Mouse (Mus musculus) heart, postnatal 25 days (tissue): ENCODE data around the gene Spns1. TPM values are rescaled to one million over a fixed set of nuclear protein-coding genes. Genes with fewer than 3 reads are reported as not detected.

Source experiments
- DNase-seq: peaks from one replicate; pipeline ENCODE4 v3.0.0; 2022; ENCODE audit warnings: low spot score
- intact Hi-C: fragments of 180-260 bp; cut with DNase I; formaldehyde crosslinking; loops from one replicate; pipeline ENCODE4 v1.15.1; 2025
- total RNA-seq, 2 experiments: library from RNA; stranded (reverse); gene quantifications; 2 replicates each; pipeline ENCODE4 v1.2.3; 2021

The Spns1 gene
- total RNA-seq, 2 experiments from 2014 or later: 33.0 to 34.6 TPM

DNA sequence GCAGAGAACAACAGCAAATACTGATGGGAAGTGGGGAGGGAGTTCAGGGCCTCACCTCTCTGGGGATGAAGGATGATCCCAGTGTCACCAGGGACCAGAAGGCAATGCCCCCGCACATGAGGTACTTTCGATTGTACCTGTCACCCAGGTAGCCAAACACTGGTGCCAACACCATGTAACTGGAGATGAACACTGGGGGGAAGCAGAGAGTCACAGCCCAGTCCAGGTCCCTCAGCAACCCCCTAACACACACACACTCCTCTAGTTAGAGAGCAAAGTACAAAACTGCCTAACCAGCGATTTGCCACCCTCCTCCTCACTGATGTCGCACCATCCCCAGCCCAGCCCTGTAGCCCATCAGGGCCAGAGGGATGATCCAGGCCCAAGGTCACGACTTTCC, 2.2 kb downstream of the Spns1 start:
- intact Hi-C loops: loop anchor here (5.0 kb wide), 1 partner anchor 108 kb away; no protein-coding TSS in a partner anchor
- DNase-seq: no peak

DNA sequence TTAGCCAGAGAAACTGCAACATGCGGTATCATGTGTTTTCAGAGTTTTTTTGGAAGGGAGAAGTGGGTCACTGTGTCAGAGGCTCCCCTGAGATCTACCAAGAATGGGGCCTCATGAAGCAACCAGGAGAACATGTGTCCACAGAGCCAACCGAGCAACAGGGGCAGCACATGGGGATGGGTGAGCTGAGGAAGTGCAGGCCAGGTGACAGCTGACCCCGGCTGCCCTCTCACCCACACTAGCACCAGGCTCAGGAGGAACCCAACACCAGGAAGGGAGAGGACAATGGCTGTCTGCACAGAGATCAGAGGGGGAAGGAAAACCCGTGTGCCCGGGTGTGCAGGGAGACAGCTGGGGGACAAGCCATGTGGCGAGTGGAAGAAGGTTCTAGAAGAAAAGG, 2.7 kb downstream of the Spns1 start:
- intact Hi-C loops: no loop called here
- no peak for DNase-seq

DNA sequence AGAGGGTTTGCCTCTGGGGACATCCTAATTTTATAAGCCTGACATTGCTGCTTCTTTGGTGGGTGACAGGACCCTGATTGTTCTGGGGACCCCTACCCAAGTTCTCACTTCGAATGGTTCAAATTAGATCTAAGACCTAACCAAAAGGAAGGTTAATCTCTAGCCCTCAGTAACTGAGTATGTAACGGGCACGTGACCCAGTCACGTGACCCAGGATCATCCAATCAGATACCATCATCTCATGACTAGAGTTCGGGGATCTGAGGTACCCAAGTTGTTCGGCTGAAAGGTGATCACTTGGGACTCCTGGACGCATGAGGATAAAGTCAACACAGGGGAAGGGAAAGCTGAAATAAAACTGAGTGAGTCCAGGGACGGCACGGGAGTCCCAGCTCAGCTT, 4.2 kb downstream of the Spns1 start:
- no peak for DNase-seq
- intact Hi-C loops: no loop called here

DNA sequence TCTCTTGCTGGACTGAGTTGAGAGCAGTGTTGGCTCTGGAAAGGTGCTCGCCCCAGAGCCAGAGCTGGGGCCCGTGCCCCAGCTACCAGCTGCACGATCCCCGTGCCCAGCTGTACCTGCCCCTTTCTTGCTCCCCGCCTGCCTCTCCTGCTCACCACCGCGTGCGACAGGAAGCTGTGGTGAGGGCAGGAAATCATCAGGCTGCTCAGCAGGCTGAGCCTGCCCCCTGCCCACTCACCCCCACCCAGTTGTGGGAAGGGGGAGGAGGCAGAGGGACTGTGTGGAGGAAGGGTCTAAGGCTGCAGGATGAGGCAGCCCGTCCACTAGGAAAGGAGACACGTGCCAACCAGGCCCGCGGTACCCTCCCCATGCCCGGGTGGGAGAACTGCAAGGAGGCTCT, 7.9 kb downstream of the Spns1 start, which contains the start of gene Lat:
Gene Lat, minus strand, starts transcription at position 178 of the 400 bp plus-strand sequence.
- intact Hi-C loops: no loop called here
- DNase-seq: no peak

DNA sequence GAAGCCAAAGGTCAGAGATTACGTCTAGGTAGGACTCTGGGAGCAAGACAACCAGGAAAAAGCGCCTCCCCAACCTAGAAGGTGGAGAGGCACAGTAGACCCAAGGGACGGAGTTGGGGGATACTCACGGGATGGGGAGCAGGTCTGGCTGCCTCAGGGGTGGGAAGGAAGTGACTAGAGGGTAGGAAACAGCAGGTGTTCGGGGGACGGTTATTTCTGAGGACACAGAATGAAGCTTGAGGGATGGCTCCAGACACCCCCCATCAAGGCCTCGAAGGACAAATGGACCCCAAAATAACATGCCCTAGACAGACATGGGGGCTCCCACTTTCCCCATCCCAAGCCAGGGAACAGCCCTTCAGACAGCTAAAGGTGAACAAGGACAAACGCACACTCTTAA, 8.9 kb downstream of the Spns1 start:
- intact Hi-C loops: no loop called here
- DNase-seq: no peak

DNA sequence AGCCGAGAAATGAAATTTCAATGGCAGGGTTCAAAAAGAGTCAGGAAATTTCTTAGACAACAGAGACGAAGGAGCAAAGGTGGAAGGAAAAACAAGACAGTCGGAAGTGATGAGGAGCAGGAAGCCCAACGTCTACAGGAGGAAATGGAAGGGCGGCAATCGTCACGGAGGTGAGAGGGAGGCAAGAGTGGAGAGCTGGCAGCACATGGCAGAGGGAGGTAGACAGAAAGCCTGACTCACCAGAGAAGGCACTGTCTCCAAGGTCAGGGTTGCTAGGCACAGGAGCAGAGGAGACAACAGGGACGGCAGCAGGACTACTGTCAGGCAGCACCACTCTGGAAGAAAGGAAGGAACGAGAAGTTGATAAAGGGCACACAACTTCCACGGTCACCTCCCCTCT, 9.6 kb downstream of the Spns1 start:
- DNase-seq: no peak
- intact Hi-C loops: no loop called here

DNA sequence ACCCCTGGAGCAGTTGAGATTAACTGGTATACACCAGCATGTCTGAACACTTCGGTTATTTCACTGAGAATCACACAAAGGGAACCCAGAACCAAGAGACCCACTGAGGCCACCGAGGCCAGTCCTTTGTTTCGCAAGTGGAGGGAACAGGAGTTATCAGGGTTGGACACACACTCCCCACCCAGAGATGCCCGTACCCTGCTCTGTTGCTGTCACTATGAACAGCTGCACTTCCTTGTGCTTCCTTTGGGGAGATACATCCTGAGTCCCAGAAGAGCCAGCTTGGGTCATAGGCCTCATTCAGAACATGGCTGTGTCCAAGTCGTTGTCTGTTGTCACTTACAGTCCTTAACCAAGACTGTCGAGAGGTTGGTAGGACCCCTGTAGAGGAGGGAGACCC, 14.2 kb downstream of the Spns1 start:
- intact Hi-C loops: no loop called here
- no peak for DNase-seq

DNA sequence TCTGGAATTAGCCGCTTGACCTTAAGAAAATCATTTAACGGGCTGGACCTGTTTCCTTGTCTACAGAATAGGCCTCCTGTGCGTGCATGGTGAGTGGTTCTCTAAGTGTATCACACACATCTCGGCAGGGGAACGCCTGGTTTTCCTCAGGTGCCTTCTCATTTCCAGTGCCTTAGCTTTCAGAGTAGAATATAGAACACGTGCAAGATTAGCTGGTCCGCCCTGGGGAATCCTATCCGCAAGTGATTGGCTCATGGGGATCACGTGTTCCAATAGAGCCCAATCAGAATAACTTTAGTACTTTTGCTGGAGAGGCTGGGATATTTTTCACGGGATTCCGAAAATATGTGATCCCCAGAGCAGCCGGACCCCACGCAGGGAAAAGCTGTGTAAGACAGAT, 18.2 kb downstream of the Spns1 start:
- DNase-seq: no peak
- intact Hi-C loops: no loop called here

DNA sequence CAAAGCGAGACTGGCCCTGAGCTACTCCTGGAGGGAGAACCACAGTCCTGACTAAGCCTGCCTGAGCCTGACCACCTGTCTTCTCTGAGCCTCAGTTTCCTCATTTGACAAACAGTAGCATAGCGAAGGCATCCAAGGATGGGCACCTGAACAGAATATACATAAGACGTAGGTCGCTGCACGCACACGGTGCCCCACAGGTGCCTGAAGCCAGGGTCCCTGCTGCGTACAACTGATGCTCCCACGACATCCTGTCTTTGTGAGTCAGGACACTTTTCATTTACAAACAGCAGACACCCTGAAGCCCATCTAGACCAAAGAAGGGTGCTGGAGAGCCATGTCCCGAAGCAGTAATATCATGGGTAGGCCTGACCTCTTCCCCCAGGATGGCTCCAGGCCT, 18.8 kb downstream of the Spns1 start:
- intact Hi-C loops: no loop called here
- DNase-seq: no peak

DNA sequence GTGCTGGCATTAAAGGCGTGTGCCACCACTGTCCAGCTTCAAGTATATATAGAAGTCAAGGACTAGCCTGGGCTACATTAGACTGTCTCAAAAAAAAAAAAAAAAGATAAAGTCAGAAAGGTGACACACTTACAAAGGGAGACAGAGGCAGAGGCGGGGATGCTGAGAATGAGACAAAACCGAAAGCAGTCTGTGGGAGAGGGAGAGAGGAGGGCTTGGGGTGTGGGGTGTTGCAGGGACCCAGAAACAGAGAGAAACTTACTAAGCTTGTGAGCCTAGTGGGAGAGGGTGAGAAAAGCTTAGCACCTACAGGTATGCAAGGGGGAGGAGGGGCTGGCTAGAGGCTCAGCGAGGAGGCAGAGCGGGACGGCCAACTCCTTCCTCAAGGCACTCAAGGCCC, 19.4 kb downstream of the Spns1 start:
- DNase-seq: no peak
- intact Hi-C loops: no loop called here

DNA sequence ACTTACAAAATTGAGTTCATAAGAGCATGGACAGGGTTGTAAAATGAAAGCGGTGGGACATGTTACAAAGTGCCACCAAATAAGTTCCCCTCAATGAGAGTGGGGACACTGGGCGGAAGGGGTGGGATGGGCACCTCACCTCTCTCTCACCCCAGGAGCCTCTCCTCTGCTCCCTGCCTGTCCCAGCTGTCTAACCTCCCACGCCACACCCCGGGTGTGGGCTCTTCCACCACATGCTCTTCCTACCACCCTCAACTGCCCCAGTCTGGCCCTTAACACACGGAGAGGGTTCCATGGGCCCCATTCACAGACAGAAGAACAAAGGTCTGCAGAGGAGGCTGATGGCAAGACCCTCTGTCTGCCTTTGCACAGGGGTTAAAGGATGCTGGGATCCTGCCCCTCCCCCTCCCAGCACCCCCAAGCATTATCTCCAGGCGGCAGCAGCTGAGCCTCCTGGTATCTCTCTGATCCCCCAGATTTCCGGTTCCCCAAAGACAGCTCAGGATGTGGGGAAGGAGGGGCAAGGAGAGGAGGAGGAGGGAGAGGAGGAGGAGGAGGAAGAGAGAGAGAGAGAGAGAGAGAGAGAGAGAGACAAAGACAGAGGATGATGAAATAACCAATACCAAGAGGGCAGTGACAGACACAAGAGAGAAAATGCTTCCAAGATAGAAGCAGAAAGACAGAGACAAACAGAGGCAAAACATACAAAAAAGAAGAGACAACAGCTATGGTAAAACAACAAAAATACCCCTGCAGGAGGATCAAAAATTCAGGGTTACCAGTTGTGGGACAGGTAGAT, 20.3 kb downstream of the Spns1 start:
- DNase-seq: no peak
- intact Hi-C loops: no loop called here

DNA sequence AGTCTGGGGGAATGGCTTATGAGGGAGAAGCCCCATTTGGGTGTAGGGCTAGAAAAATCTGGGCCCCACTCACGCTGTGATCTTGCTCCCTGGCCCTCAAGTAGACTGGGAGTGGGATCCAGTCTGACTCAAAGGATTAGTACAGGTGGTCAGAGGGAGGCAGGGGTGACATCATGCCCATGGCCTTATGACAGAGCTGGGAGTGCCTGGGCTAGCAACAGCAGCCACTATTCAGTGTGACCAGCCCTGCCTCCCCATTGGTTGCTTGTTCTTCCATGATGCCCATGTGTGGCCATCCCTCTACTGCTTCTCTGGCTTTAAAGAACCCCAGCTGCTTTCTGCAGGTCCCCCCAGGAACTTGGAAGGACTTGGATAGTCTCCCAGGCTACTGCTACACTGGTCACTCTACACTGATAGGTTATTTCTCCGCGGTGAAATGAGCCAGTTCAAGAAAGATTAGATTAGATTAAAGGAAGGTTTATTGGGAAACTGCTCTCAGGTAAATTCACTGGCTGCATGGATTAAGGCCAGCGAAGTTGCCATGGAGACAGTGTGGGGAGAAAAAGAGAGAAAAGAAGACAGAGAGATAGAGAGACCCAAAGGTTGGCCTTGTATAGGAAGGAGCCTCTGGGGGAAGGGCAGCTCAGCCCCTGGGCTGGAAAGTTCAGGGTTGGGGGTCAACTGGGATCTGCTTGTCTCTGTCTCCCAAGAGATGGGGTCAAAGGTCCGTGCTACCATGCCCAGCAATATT, 21.2 kb downstream of the Spns1 start:
- DNase-seq: no peak
- intact Hi-C loops: no loop called here

DNA sequence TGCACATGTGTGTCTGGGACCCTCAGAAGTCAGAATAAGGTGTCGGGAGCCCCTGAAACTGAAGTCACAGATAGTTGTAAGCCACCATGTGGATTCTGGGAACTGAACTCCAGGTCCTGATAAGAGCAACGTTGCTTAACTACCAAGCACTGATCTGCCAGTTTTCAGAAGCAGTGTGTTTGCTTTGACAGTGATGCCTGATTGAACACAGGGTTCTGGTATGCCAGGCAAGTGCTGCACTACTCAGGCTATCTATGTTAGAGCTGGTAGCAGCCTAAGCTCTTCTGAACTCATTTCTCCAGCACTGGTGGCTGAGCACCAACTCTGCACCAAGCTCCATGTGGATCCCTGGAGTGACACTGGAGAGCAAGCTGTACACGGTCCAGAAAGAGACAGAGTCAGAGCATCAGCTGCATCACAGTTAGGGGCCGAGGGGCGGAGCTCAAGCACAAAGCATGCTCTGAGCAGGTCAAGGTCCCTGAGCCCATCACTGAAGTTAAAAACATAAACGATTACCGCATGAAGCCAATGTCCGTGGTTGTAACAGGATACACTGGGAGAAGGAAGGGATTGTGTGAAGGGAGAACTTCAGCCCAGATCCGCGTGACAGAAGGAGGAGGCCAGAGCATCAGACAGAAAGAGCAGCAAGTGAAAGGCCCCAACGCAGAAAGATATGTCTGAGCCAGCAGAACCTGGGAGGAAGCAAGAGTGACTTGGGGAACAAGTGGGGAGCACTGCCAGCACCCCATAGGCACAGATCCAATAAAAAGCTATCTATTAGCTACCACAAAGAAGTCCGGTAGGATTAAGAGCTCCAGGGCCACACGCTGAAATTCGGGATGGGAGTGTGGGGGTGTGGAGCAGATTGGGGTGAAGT, 22.3 kb downstream of the Spns1 start:
- no peak for DNase-seq
- intact Hi-C loops: no loop called here

DNA sequence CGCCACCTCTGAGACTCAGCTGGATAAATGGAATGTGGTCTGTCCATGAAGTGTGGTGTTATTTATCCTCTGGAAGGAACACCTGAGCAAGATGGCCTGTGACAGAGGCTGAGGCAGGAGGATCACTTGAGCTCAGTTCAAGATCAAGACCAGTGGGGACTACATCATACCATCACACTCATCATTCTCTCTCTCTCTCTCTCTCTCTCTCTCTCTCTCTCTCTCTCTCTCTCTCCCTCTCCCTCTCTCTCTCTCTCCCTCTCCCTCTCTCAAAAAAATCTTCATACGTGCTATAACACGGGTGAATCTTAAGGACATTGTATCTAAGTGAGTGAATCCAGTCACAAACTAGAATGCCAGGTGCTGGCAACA, 23.3 kb downstream of the Spns1 start:
- DNase-seq: no peak
- intact Hi-C loops: no loop called here

DNA sequence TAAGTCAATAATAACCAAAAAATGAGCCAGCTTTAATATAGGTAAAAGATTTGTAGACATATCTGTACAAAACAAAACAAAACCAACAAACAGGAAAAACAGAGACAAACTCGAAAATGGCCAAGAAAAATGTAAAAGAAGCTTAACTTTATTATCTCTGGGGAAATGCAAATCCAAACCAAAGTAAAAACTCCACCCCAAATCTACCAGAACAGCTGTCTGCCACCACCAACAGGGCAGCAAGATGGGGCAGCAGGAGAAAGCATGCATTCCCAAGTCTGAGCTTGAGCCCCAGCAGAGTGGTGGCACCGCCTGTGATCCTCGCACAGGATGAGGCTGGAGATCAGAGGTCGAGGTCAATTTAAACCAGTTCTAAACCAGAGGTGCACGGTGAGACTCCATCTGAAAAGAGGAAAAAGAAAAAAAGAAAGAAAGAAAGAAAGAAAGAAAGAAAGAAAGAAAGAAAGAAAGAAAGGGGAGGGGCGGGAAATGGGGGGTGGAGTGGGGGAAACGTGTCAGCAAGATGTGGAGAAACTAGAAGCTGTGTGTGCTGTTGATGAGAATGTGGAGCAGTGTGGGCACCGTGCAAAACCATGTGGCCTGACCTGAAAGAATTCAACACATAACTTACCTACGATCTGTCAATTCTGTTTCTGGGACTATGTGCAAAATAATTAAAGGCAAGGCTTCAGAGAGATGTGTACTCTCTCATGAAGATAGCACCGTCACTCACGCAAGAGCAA, 23.8 kb downstream of the Spns1 start:
- intact Hi-C loops: no loop called here
- DNase-seq: no peak

DNA sequence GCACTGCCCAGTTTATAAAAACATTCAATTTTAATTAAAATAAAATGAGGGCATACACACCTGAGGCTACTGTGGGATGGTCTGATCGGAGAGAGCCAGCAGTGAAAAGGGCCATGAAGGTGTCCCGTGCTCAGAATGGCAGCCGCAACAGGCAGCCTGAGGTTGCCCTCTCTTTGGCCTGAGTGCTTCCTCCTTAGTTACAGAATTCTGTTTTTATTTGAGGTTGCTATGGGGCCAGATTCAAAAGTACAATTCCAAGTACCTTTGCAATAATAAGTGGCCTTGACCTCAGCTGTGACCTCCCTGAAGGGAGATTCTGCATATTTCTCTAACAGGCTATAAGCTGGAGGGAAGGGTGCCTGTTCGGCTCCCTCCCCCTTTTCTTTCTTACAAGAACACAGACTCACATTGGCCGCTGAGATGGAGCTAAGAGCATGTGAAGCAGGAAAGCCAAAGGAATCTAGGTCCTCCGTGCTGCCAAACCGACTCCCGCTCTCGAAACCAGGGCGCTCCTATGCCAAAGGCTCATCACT, 25.8 kb downstream of the Spns1 start:
- DNase-seq: no peak
- intact Hi-C loops: no loop called here

DNA sequence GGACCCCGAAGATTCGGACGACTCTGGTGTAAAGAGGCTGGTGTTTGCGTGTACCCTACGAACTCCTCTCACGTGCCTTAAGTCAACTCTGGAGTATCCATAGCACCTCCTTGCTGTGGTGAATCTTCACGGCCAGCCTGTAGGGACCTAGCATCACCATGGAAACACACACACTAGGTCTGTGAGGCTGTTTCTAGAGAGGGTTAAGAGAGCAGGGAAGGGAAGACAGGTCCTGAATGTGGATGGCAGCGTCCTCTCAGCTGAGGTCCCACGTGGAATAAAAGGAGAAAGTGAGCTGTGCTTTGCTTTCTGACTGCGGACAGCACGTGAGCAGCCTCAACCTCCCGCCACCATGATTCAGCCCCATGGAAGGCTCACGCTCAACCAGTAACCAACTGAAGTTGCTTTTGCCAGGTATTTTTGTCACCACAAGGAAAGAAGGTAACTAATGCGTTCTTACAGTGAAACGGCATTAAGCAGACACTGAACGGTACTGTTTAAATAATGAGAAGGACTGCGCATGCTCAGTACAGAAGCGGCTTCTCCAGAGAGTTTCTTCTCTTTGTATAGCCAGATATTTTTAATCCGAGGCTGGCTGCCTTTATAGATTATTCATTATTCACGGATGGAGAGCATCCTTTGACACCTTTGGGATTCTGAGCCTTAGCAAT, 26.4 kb downstream of the Spns1 start:
- no peak for DNase-seq
- intact Hi-C loops: no loop called here

DNA sequence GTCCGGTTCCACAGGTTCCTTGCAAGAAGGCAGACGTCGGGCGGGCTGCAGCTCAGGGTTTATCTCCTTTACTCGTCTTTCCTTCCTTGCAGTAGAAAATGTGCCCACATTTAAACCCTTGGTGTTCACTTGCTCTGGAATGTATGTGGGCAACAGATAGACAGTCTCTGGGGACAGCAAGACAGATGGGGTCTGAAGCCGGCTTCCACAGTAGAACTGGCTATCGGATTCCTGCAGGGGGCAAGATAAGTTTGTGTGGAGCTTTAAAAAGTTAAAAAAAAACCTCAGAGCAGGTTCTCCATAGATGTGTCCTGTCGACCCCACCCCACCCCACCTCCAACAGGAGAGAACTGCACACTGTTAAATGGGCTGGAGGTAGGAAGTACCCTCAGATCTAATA, 29.0 kb downstream of the Spns1 start:
- no peak for DNase-seq
- intact Hi-C loops: no loop called here

DNA sequence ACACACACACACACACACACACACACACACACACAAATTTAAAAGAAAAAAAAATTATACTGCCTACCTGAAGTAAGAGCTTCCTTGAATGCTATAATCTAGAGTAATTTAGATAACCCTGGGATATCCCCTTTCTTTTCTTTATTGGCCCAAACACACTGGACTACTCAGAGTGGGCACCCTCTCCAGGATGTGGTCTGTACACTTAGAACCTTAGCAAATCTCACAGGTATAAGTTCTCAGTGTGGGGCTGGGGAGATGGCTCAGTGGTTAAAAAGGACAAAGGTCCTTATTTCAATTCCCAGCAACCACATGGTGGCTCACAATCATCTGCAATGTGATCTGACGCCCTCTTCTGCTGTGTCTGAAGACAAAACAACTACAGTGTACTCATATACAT, 30.2 kb downstream of the Spns1 start:
- DNase-seq: no peak
- intact Hi-C loops: no loop called here
